Mouse (Mus musculus) stomach, postnatal 0 days (tissue): ENCODE data around the gene Evi5l. TPM values are rescaled to one million over a fixed set of nuclear protein-coding genes. Genes with fewer than 3 reads are reported as not detected.

Experiments used
- ATAC-seq: fragments of 200-750 bp; cut with Nextera tagmentation; 2 replicates; pipeline ENCODE4 v1.8.0; 2017; ENCODE audit not compliant: low FRiP score, low TSS enrichment
- DNase-seq: peaks from one replicate; pipeline ENCODE4 v3.0.0-alpha.2; 2016; ENCODE audit warnings: low spot score
- H3K27ac ChIP-seq: fragments of 300-500 bp; sonication (generic); replicated peaks from 2 replicates; pipeline ENCODE4 v1.5.1; 2014; ENCODE audit warnings: mild to moderate bottlenecking, control low read depth
- H3K27me3 ChIP-seq: fragments of 300-500 bp; sonication (generic); 2 replicates; pipeline ENCODE4 v1.6.1; 2014; ENCODE audit warnings: low read length; ENCODE audit not compliant: control insufficient read depth, insufficient read depth
- H3K36me3 ChIP-seq: fragments of 300-500 bp; sonication (generic); 2 replicates; pipeline ENCODE4 v1.6.1; 2014; ENCODE audit warnings: low read length, mixed read lengths; ENCODE audit not compliant: control insufficient read depth, insufficient read depth
- H3K4me1 ChIP-seq: fragments of 300-500 bp; sonication (generic); replicated peaks from 2 replicates; pipeline ENCODE4 v1.6.1; 2014; ENCODE audit warnings: antibody characterized with exemption; ENCODE audit not compliant: control insufficient read depth, insufficient read depth
- H3K4me2 ChIP-seq: fragments of 300-500 bp; sonication (generic); replicated peaks from 2 replicates; pipeline ENCODE4 v1.6.1; 2014; ENCODE audit warnings: low read depth, mild to moderate bottlenecking, control low read depth, moderate library complexity
- H3K4me3 ChIP-seq: fragments of 300-500 bp; sonication (generic); 2 replicates; pipeline ENCODE4 v1.5.1; 2014; ENCODE audit warnings: low read depth, low read length, control low read depth
- H3K9ac ChIP-seq: fragments of 300-500 bp; sonication (generic); 2 replicates; pipeline ENCODE4 v1.6.1; 2014; ENCODE audit warnings: mild to moderate bottlenecking, low read length, control low read depth, mixed read lengths
- H3K9me3 ChIP-seq: fragments of 300-500 bp; sonication (generic); 2 replicates; pipeline ENCODE4 v1.6.1; 2016; ENCODE audit warnings: low read length; ENCODE audit not compliant: control insufficient read depth
- CTCF ChIP-seq: IDR thresholded peaks from 2 replicates; pipeline ENCODE4 v1.5.1; 2016; ENCODE audit warnings: antibody characterized with exemption, low read depth, mild to moderate bottlenecking, moderate library complexity
- EP300 ChIP-seq: optimal IDR thresholded peaks from 2 replicates; pipeline ENCODE3; 2016; ENCODE audit warnings: antibody characterized with exemption
- WGBS: fragments of 180-500 bp; shearing (Covaris S2); extraction: QIAGEN DNeasy Blood & Tissue Kit; methylation state at CpG from one replicate; pipeline ENCODE4 v1.1.7; 2014; 5-methylcytosine and 5-hydroxymethylcytosine counted together
- polyA plus RNA-seq: library from polyadenylated mRNA; unstranded; fragments of >200 nt; fragmentation: Nextera tagmentation; extraction: Ambion mirVana; gene quantifications from 2 replicates; pipeline ENCODE4 v1.2.1, GENCODE M21; 2015

Evi5l gene
- polyA plus RNA-seq, 1 experiment from 2014 or later, result 11.0 TPM

GRCm38 (mm10) chr8:4216296-4216695 lies 49.9 kb downstream of the Evi5l start:
- H3K4me1 ChIP-seq, result 0 out of 2 replicates have a peak, but pooled peaks cover 3% of the 10 kb centered on the region
- ATAC-seq (no peak), DNase-seq (no peak)
- H3K36me3 ChIP-seq, result no peaks in the 10 kb centered on the region
- no peak for TF ChIP-seq EP300
- no peak for TF ChIP-seq CTCF
- H3K27me3 ChIP-seq, result peaks cover 6% of the 10 kb centered on the region; the same call in 1 of the 2 replicates
- WGBS, result 15% methylated on average over 18 of the region's 18 CpGs
- peak overlapping the region; percentile 42 for H3K4me3 ChIP-seq
- no peak overlapping the region for H3K27ac ChIP-seq
- H3K9ac ChIP-seq, result no peak overlapping the region
- H3K4me2 ChIP-seq, result peak overlapping the region; percentile 72
- H3K9me3 ChIP-seq, result no peaks in the 10 kb centered on the region

- Histone ChIP-seq H3K4me1 (0 out of 2 replicates have a peak, but pooled peaks cover 3% of the 10 kb centered on the region), H3K9me3 (no peaks in the 10 kb centered on the region), H3K27me3 (peaks cover 6% of the 10 kb centered on the region; the same call in 1 of the 2 replicates), H3K36me3 (no peaks in the 10 kb centered on the region), H3K4me2 (peak within 1 kb of the TSS; percentile 72), H3K9ac (peak within 1 kb of the TSS; percentile 27; the same call in 1 of the 2 replicates), H3K27ac (no peak within 1 kb of the TSS), H3K4me3 (peak within 1 kb of the TSS; percentile 42)
- DNase-seq (peak; percentile 50), ATAC-seq (peak; percentile 16; the same call in 1 of the 2 replicates)
- TF ChIP-seq EP300, result no peak
- no peak for TF ChIP-seq CTCF
- 3% methylated on average over 44 of the region's 44 CpGs for WGBS
Measured at GRCm38 (mm10) chr8:4216791-4217621, 50.6 kb downstream of the Evi5l start, which contains the start of gene Prr36. Prr36 (minus strand) TSS chr8:4217459.

DNA sequence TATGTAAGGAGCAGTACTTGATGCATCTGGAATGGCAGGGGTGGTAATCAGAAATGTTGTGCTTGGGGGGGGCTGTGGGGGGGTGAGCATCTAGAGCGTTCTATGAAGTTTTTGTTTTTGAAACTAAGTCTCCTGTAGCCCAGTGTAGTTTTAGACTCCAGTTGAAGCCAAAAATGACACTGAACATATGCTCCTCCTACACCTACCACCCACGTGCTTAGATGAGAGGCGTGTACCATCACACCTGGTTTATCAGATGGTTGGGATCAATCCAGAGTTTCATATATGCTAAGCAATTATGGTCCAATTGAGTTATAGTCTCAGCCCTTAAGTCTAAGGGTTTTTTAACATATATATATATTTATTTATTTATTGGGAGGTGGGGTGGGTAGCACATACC lies 53.2 kb downstream of the Evi5l start:
- no peak overlapping the region for H3K4me3 ChIP-seq
- H3K36me3 ChIP-seq, result no peaks in the 10 kb centered on the region
- no peak overlapping the region for H3K27ac ChIP-seq
- H3K4me2 ChIP-seq, result no peak overlapping the region
- TF ChIP-seq EP300, result no peak
- no peak for TF ChIP-seq CTCF
- no peaks in the 10 kb centered on the region for H3K4me1 ChIP-seq
- H3K9ac ChIP-seq, result no peak overlapping the region
- WGBS, result 77% methylated on average over 3 of the region's 3 CpGs
- H3K9me3 ChIP-seq, result no peaks in the 10 kb centered on the region
- ATAC-seq, result no peak
- DNase-seq, result no peak
- peaks cover 6% of the 10 kb centered on the region; the same call in 1 of the 2 replicates for H3K27me3 ChIP-seq

- TF ChIP-seq CTCF, result no peak
- TF ChIP-seq EP300, result no peak
- DNase-seq (no peak), ATAC-seq (no peak)
- no peak overlapping the region for H3K27ac ChIP-seq
- no peaks in the 10 kb centered on the region for H3K9me3 ChIP-seq
- no peak overlapping the region for H3K4me2 ChIP-seq
- H3K9ac ChIP-seq, result no peak overlapping the region
- no peak overlapping the region for H3K4me3 ChIP-seq
- no peaks in the 10 kb centered on the region for H3K4me1 ChIP-seq
- H3K36me3 ChIP-seq, result no peaks in the 10 kb centered on the region
- peaks cover 3% of the 10 kb centered on the region; the same call in 1 of the 2 replicates for H3K27me3 ChIP-seq
Measured at GRCm38 (mm10) chr8:4222059-4222458, 55.7 kb downstream of the Evi5l start.

GRCm38 (mm10) chr8:4226323-4226722 lies 60.0 kb downstream of the Evi5l start:
- H3K4me2 ChIP-seq, result peak overlapping the region; percentile 66
- H3K9ac ChIP-seq, result peak overlapping the region; percentile 71; the same call in 1 of the 2 replicates
- peak; percentile 26 for TF ChIP-seq CTCF
- no peak for TF ChIP-seq EP300
- H3K27ac ChIP-seq, result no peak overlapping the region
- DNase-seq, result no peak
- H3K36me3 ChIP-seq, result no peaks in the 10 kb centered on the region
- no peaks in the 10 kb centered on the region for H3K4me1 ChIP-seq
- H3K9me3 ChIP-seq, result no peaks in the 10 kb centered on the region
- H3K27me3 ChIP-seq, result no peaks in the 10 kb centered on the region
- 31% methylated on average over 4 of the region's 4 CpGs for WGBS
- H3K4me3 ChIP-seq, result peak overlapping the region; percentile 46
- peak; percentile 25; the same call in 1 of the 2 replicates for ATAC-seq
